Mouse (Mus musculus): ENCODE results near the gene Smim14. TPM values are rescaled to one million over a fixed set of nuclear protein-coding genes. Genes with fewer than 3 reads are reported as not detected.
"Not testable (repeated sequence)": the region's sequence is repeated elsewhere in the genome, so short reads cannot be mapped to it uniquely, and the experiment has no call there.

The Smim14 gene
- total RNA-seq, 1 experiment from 2014 or later, result 116 TPM

- no peak for ATAC-seq (replicated peaks; ENCODE audit: insufficient number of reproducible peaks, low FRiP score, low TSS enrichment, poor library complexity, severe bottlenecking)
These were observed 57.1 kb downstream of the Smim14 start for GRCm38 (mm10) chr5:65479681-65480445.

- ATAC-seq (replicated peaks; ENCODE audit: insufficient number of reproducible peaks, low FRiP score, low TSS enrichment, poor library complexity, severe bottlenecking), result no peak
These were observed 58.8 kb downstream of the Smim14 start for GRCm38 (mm10) chr5:65478224-65478623.

GRCm38 (mm10) chr5:65476739-65477138, 60.2 kb downstream of the Smim14 start:
- not testable (repeated sequence) for ATAC-seq (replicated peaks; ENCODE audit: insufficient number of reproducible peaks, low FRiP score, low TSS enrichment, poor library complexity, severe bottlenecking)

- peak; percentile 56; the same call in 1 of the 2 replicates for ATAC-seq (replicated peaks; ENCODE audit: insufficient number of reproducible peaks, low FRiP score, low TSS enrichment, poor library complexity, severe bottlenecking)
These were observed 61.2 kb downstream of the Smim14 start for GRCm38 (mm10) chr5:65475806-65476205.

- no peak for ATAC-seq (replicated peaks; ENCODE audit: insufficient number of reproducible peaks, low FRiP score, low TSS enrichment, poor library complexity, severe bottlenecking)
These were observed 67.2 kb downstream of the Smim14 start for GRCm38 (mm10) chr5:65469766-65470165.

- ATAC-seq (replicated peaks; ENCODE audit: insufficient number of reproducible peaks, low FRiP score, low TSS enrichment, poor library complexity, severe bottlenecking), result no peak
These were observed 70.1 kb downstream of the Smim14 start for GRCm38 (mm10) chr5:65466911-65467310.

GRCm38 (mm10) chr5:65460361-65460760, 76.6 kb downstream of the Smim14 start:
- ATAC-seq (replicated peaks; ENCODE audit: insufficient number of reproducible peaks, low FRiP score, low TSS enrichment, poor library complexity, severe bottlenecking), result no peak

- ATAC-seq (replicated peaks; ENCODE audit: insufficient number of reproducible peaks, low FRiP score, low TSS enrichment, poor library complexity, severe bottlenecking), result no peak
These were observed 77.5 kb downstream of the Smim14 start for GRCm38 (mm10) chr5:65459454-65459853.

- ATAC-seq (replicated peaks; ENCODE audit: insufficient number of reproducible peaks, low FRiP score, low TSS enrichment, poor library complexity, severe bottlenecking), result no peak
These were observed 79.1 kb downstream of the Smim14 start for GRCm38 (mm10) chr5:65457846-65458245.

GRCm38 (mm10) chr5:65457086-65457827, 79.7 kb downstream of the Smim14 start:
- no peak for ATAC-seq (replicated peaks; ENCODE audit: insufficient number of reproducible peaks, low FRiP score, low TSS enrichment, poor library complexity, severe bottlenecking)

GRCm38 (mm10) chr5:65454771-65455170, 82.2 kb downstream of the Smim14 start:
- no peak for ATAC-seq (replicated peaks; ENCODE audit: insufficient number of reproducible peaks, low FRiP score, low TSS enrichment, poor library complexity, severe bottlenecking)

GRCm38 (mm10) chr5:65448941-65449340, 88.0 kb downstream of the Smim14 start:
- ATAC-seq (replicated peaks; ENCODE audit: insufficient number of reproducible peaks, low FRiP score, low TSS enrichment, poor library complexity, severe bottlenecking), result no peak

GRCm38 (mm10) chr5:65447826-65448225, 89.2 kb downstream of the Smim14 start:
- ATAC-seq (replicated peaks; ENCODE audit: insufficient number of reproducible peaks, low FRiP score, low TSS enrichment, poor library complexity, severe bottlenecking), result no peak

GRCm38 (mm10) chr5:65446756-65447155, 90.2 kb downstream of the Smim14 start:
- no peak for ATAC-seq (replicated peaks; ENCODE audit: insufficient number of reproducible peaks, low FRiP score, low TSS enrichment, poor library complexity, severe bottlenecking)

GRCm38 (mm10) chr5:65444981-65445380, 92.0 kb downstream of the Smim14 start:
- no peak for ATAC-seq (replicated peaks; ENCODE audit: insufficient number of reproducible peaks, low FRiP score, low TSS enrichment, poor library complexity, severe bottlenecking)

- ATAC-seq (replicated peaks; ENCODE audit: insufficient number of reproducible peaks, low FRiP score, low TSS enrichment, poor library complexity, severe bottlenecking), result no peak
These were observed 98.9 kb downstream of the Smim14 start for GRCm38 (mm10) chr5:65438041-65438440.

GRCm38 (mm10) chr5:65435806-65436561, 101.0 kb downstream of the Smim14 start, which contains the start of gene Ugdh:
TSS of gene Ugdh (minus strand) at chr5:65435949.
- peak; percentile 96 for ATAC-seq (replicated peaks; ENCODE audit: insufficient number of reproducible peaks, low FRiP score, low TSS enrichment, poor library complexity, severe bottlenecking)

- no peak for ATAC-seq (replicated peaks; ENCODE audit: insufficient number of reproducible peaks, low FRiP score, low TSS enrichment, poor library complexity, severe bottlenecking)
These were observed 101.6 kb downstream of the Smim14 start for GRCm38 (mm10) chr5:65435363-65435805.
